Mouse (Mus musculus) heart, adult 2 months (tissue): ENCODE results near the gene Lingo3. TPM values are rescaled to one million over a fixed set of nuclear protein-coding genes. Genes with fewer than 3 reads are reported as not detected.
A peak's percentile ranks its signal among the peaks of the same experiment; 100 is the strongest.
"Not testable (repeated sequence)": the region's sequence is repeated elsewhere in the genome, so short reads cannot be mapped to it uniquely, and the experiment has no call there.

ENCODE experiments used
- DNase-seq, 2 experiments: peaks; one replicate each; pipeline ENCODE4 v3.0.0; 2021
- H3K27ac ChIP-seq: fragments of 200-600 bp; 2 replicates; pipeline ENCODE4 v1.8.1; 2022
- H3K27me3 ChIP-seq: fragments of 200-500 bp; 2 replicates; pipeline ENCODE4 v1.6.1; 2012; ENCODE audit warnings: mild to moderate bottlenecking, low read length, inconsistent platforms, mixed read lengths; ENCODE audit not compliant: control insufficient read depth, insufficient read depth
- H3K36me3 ChIP-seq: fragments of 200-500 bp; 2 replicates; pipeline ENCODE4 v1.6.1; 2012; ENCODE audit warnings: low read length, inconsistent platforms; ENCODE audit not compliant: control insufficient read depth, insufficient read depth
- H3K4me1 ChIP-seq: fragments of 200-500 bp; 2 replicates; pipeline ENCODE4 v1.6.1; 2011; ENCODE audit warnings: low read length; ENCODE audit not compliant: control insufficient read depth, insufficient read depth
- H3K4me3 ChIP-seq: fragments of 200-600 bp; 2 replicates; pipeline ENCODE4 v1.8.1; 2022
- H3K79me2 ChIP-seq: fragments of 200-500 bp; replicated peaks from 2 replicates; pipeline ENCODE4 v1.6.1; 2012; ENCODE audit warnings: mild to moderate bottlenecking, inconsistent platforms, low read length, moderate library complexity, mixed read lengths; ENCODE audit not compliant: control insufficient read depth, insufficient read depth
- H3K9ac ChIP-seq: fragments of 200-500 bp; 2 replicates; pipeline ENCODE4 v1.6.1; 2012; ENCODE audit warnings: low read depth, mild to moderate bottlenecking, control low read depth, inconsistent platforms, low read length, mixed read lengths
- CTCF ChIP-seq: fragments of 200-600 bp; IDR thresholded peaks from 2 replicates; pipeline ENCODE4 v1.8.1; 2022; ENCODE audit warnings: antibody characterized with exemption, mild to moderate bottlenecking, moderate library complexity
- EP300 ChIP-seq: fragments of 200-500 bp; IDR thresholded peaks from 2 replicates; pipeline ENCODE4 v1.6.1; 2011; ENCODE audit warnings: low read depth, low read length, control low read depth; ENCODE audit not compliant: insufficient read depth
- POLR2A ChIP-seq: fragments of 200-500 bp; IDR thresholded peaks from 2 replicates; pipeline ENCODE4 v1.6.1; 2011; ENCODE audit warnings: mild to moderate bottlenecking, low read depth, low read length, control low read depth; ENCODE audit not compliant: insufficient read depth
- WGBS: fragments of 180-500 bp; shearing (Covaris S2); methylation state at CpG from one replicate; pipeline ENCODE4 v1.1.7; 2018; 5-methylcytosine and 5-hydroxymethylcytosine counted together
- intact Hi-C: fragments of 180-260 bp; cut with DNase I; formaldehyde crosslinking; loops from one replicate; pipeline ENCODE4 v1.15.1; 2025
- polyA plus RNA-seq: library from polyadenylated mRNA; depleted of rRNA; stranded (reverse); fragments of >200 nt; gene quantifications from 2 replicates; pipeline ENCODE4 v1.2.3, GENCODE M21; 2012
- total RNA-seq, 2 experiments: library from RNA; stranded (reverse); gene quantifications; 2 replicates each; pipeline ENCODE4 v1.2.3; 2021

Lingo3 gene
- total and polyA plus RNA-seq, 3 experiments = 10.7 to 15.8 (median 12.0) TPM

- intact Hi-C loops = no loop called here
- no peak for DNase-seq
- H3K36me3 ChIP-seq = no peaks in the 10 kb centered on the region
- H3K4me3 ChIP-seq = no peak overlapping the region
- WGBS = 58% methylated on average over 30 of the region's 30 CpGs
- TF ChIP-seq POLR2A (no peak), CTCF (no peak), EP300 (no peak)
- H3K9ac ChIP-seq = no peak overlapping the region
- no peaks in the 10 kb centered on the region; the same call in 1 of the 2 replicates for H3K4me1 ChIP-seq
- peaks cover 3% of the 10 kb centered on the region; the same call in 1 of the 2 replicates for H3K27me3 ChIP-seq
- H3K27ac ChIP-seq = no peak overlapping the region
- H3K79me2 ChIP-seq = no peaks in the 10 kb centered on the region
Measured at GRCm38 (mm10) chr10:80835617-80836016, 8.2 kb downstream of the Lingo3 start.

DNA sequence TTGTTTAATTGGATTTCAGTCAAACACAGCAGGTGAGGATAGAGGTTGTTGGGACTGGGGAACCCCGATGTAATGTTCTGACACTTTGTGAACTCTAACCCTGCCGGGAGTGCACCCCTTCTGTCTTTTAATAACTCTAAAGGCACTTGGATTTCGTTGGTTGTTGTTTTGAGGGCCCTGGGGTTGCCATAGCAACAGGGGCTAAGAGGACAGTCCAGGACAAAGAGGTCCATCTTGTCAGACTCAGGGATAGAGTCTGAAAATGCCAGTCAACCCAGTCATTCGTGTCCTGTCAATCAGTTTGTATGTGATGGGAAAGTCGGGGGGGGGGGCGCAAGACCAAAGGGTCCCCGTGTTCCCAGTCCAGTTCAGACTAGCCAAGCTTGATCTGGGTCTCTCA, 11.0 kb downstream of the Lingo3 start:
- peaks cover 10% of the 10 kb centered on the region for H3K4me1 ChIP-seq
- 71% methylated on average over 7 of the region's 7 CpGs for WGBS
- 0 out of 2 replicates have a peak, but pooled peaks cover under 1% of the 10 kb centered on the region for H3K79me2 ChIP-seq
- no peak for DNase-seq
- no peak overlapping the region for H3K27ac ChIP-seq
- H3K27me3 ChIP-seq = peaks cover 3% of the 10 kb centered on the region; the same call in 1 of the 2 replicates
- TF ChIP-seq EP300 (no peak), POLR2A (no peak), CTCF (no peak)
- intact Hi-C loops = no loop called here
- H3K9ac ChIP-seq = no peak overlapping the region
- peaks cover 7% of the 10 kb centered on the region; the same call in 1 of the 2 replicates for H3K36me3 ChIP-seq
- no peak overlapping the region for H3K4me3 ChIP-seq

- Histone ChIP-seq H3K4me3 (no peak overlapping the region), H3K4me1 (peaks cover 12% of the 10 kb centered on the region)
- intact Hi-C loops = no loop called here
Measured at GRCm38 (mm10) chr10:80831136-80831535, 12.7 kb downstream of the Lingo3 start.

DNA sequence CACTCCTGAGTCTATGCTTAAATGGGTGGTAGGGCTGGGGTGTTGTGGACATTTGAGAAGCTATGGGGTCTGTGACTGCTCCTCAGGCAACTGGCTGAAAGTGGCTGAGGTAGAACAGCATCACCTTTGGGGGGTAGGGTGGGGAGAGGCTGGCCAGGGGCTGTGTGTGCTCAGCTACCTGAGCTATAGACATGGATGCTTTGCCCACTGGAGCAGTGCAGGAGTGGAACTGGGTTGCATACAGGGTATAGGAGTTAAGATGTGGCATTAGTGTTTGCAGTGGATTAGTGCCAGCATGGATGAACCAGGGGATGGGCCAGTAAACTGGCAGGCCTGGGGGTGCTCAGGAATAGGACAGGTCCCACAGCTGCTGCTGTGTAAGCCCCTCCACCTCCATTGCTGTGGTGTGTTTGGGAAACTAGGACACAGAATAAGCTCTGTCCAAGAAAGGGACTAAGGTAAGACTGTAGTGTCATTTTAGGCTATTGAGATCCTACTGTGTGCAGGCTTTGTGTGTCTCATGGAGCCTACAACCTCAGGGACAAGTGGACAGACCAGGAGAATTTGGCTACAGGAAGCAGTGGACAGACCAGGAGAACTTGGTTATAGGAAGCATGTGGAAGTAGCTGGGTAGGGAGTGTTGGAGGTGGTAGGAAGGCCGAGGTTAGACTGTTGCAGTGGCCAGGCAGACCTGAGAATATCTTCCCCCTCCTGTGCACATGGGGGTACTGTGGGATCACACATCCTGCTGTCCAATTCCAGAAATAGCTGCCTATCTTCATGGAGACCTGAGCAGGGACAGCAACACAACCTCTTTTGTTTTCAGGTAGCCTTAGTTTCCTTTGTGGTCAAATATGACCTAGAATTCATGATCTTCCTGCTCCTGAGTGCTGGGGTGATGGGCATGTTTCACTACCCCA, 14.2 kb downstream of the Lingo3 start:
- intact Hi-C loops = no loop called here
- H3K27ac ChIP-seq = no peak overlapping the region
- H3K4me1 ChIP-seq = peaks cover 12% of the 10 kb centered on the region
- peaks cover 7% of the 10 kb centered on the region; the same call in 1 of the 2 replicates for H3K36me3 ChIP-seq
- H3K4me3 ChIP-seq = no peak overlapping the region
- H3K27me3 ChIP-seq = peaks cover under 1% of the 10 kb centered on the region; the same call in 1 of the 2 replicates
- DNase-seq = peak in 1 of 2 experiments; percentile 26
- WGBS = 19% methylated on average over 1 of the region's 1 CpGs
- peaks cover 7% of the 10 kb centered on the region for H3K79me2 ChIP-seq
- TF ChIP-seq CTCF = peak; percentile 37
- 0 out of 2 replicates have a peak, but pooled peaks have one; percentile 29 for TF ChIP-seq EP300
- no peak for TF ChIP-seq POLR2A
- no peak overlapping the region for H3K9ac ChIP-seq

More at GRCm38 (mm10) chr10:80831136-80831535, 12.7 kb downstream of the Lingo3 start:
- TF ChIP-seq POLR2A (no peak), EP300 (no peak), CTCF (no peak)
- H3K27me3 ChIP-seq = peaks cover 3% of the 10 kb centered on the region; the same call in 1 of the 2 replicates
- H3K79me2 ChIP-seq = peaks cover 7% of the 10 kb centered on the region
- WGBS = 21% methylated on average over 9 of the region's 9 CpGs
- no peak overlapping the region for H3K27ac ChIP-seq
- peaks cover 7% of the 10 kb centered on the region; the same call in 1 of the 2 replicates for H3K36me3 ChIP-seq
- DNase-seq = peak; percentile 43 to 56
- no peak overlapping the region for H3K9ac ChIP-seq

- H3K9ac ChIP-seq, H3K27ac ChIP-seq, intact Hi-C loops, H3K4me3 ChIP-seq, H3K36me3 ChIP-seq, H3K27me3 ChIP-seq, H3K79me2 ChIP-seq: not testable (repeated sequence)
- peaks cover 12% of the 10 kb centered on the region for H3K4me1 ChIP-seq
- peak in 1 of 2 experiments; percentile 21 for DNase-seq
- whole genome bisulfite sequencing = 56% methylated on average over 9 of the region's 9 CpGs
Measured at GRCm38 (mm10) chr10:80828587-80828986, 15.3 kb downstream of the Lingo3 start.

- Histone ChIP-seq H3K79me2 (peaks cover 7% of the 10 kb centered on the region), H3K4me3 (peak overlapping the region; percentile 98), H3K9ac (peak overlapping the region; percentile 92), H3K36me3 (peaks cover 7% of the 10 kb centered on the region; the same call in 1 of the 2 replicates), H3K4me1 (peaks cover 12% of the 10 kb centered on the region), H3K27me3 (no peaks in the 10 kb centered on the region), H3K27ac (no peak overlapping the region; the same call in 1 of the 2 replicates)
- WGBS = 46% methylated on average over 10 of the region's 10 CpGs
- no peak for DNase-seq
- intact Hi-C loops = loop anchor here (2.0 kb wide), 1 partner anchor 29 kb away; the partner anchor contains the start of genes Plekhj1 and Sf3a2
- TF ChIP-seq CTCF = no peak
- TF ChIP-seq EP300 = no peak
- TF ChIP-seq POLR2A = no peak
Measured at GRCm38 (mm10) chr10:80827870-80828420, 15.9 kb downstream of the Lingo3 start.
